In the genomic region with DNA sequence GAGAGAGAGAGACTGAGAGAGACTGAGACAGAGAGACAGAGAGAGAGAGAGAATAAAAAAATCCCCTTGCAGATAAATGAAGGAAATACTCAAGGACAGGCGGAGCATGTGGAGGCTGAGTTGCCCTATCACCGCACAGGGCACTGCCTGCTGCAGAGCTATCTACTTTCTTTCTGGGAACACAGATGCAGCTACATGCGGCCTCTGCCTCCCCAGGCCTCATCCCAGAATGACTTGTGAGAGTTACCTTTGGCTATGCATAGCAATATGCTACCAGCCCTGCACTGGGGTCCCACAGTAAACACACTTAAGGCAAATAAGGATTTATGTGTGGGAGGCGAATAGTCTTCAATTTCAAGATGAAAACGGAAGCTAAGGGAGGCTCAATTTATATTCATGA, we compare ENCODE assay signal across 11 mouse cellular contexts.
A peak's percentile ranks its signal among the peaks of the same experiment; 100 is the strongest.
DNase-seq lines count a peak whose midpoint lies in the region; ATAC-seq and TF ChIP-seq lines count a peak whose summit lies in the region.
"Had no signal": no experiment of that assay in that cellular context is flagged by ENCODE, and none has a peak within 500 bp of the region (broad histone marks: within the 10 kb centered on the region; RNA-seq: fewer than 3 reads in every experiment).

No protein-coding gene starts in this region.

- DNase-seq in embryo, embryonic 10.5 days (ENCODE audit: low spot score), result peak; percentile 8
- no peak for DNase-seq in embryo, embryonic 9.5 days (ENCODE audit: extremely low spot score)
- no peak for DNase-seq in liver, embryonic 13.5 days
- no peak for DNase-seq in liver
- no peak for DNase-seq in midbrain, postnatal 0 days (ENCODE audit: low spot score)
- no peak for DNase-seq in cerebellum, adult 18-20 months
- DNase-seq: cerebellum, postnatal 25 days; lung, postnatal 10 days had no signal

- no peak overlapping the region for H3K4me3 ChIP-seq in liver, embryonic 13.5 days (replicated peaks)
- H3K4me3 ChIP-seq in heart, embryonic 15.5 days, result no peak overlapping the region
- H3K4me3 ChIP-seq in midbrain, postnatal 0 days (ENCODE audit: low read depth, low read length), result no peak overlapping the region
- H3K4me3 ChIP-seq in kidney, embryonic 16.5 days (ENCODE audit: low read length), result no peak overlapping the region
- H3K4me3 ChIP-seq: forebrain, embryonic 12.5 days had no signal

- no peaks in the 10 kb centered on the region for H3K4me1 ChIP-seq in liver, embryonic 13.5 days (replicated peaks)
- peaks cover 13% of the 10 kb centered on the region for H3K4me1 ChIP-seq in heart, embryonic 15.5 days (replicated peaks)
- H3K4me1 ChIP-seq in midbrain, postnatal 0 days (ENCODE audit: insufficient read depth, low read length), result 0 out of 2 replicates have a peak, but pooled peaks cover 5% of the 10 kb centered on the region
- H3K4me1 ChIP-seq in kidney, embryonic 16.5 days (ENCODE audit: insufficient read depth, low read length), result no peaks in the 10 kb centered on the region

- ATAC-seq in liver, embryonic 13.5 days (ENCODE audit: low read depth), result peak; percentile 47; the same call in 1 of the 2 replicates
- 0 out of 2 replicates have a peak, but pooled peaks have one; percentile 66 for ATAC-seq in heart, embryonic 15.5 days (replicated peaks; ENCODE audit: insufficient number of reproducible peaks, insufficient read depth, low FRiP score, low read depth)
- no peak for ATAC-seq in midbrain, postnatal 0 days (ENCODE audit: low FRiP score)
- ATAC-seq in kidney, embryonic 16.5 days (ENCODE audit: low FRiP score, low TSS enrichment), result no peak

- H3K9ac ChIP-seq in liver, embryonic 13.5 days, result no peak overlapping the region
- H3K9ac ChIP-seq in heart, embryonic 15.5 days, result no peak overlapping the region
- H3K9ac ChIP-seq in midbrain, postnatal 0 days (replicated peaks; ENCODE audit: low read length, poor library complexity, severe bottlenecking), result no peak overlapping the region
- H3K9ac ChIP-seq in kidney, embryonic 16.5 days (replicated peaks; ENCODE audit: low read length), result no peak overlapping the region
- H3K9ac ChIP-seq: forebrain, embryonic 12.5 days had no signal

- WGBS in liver, embryonic 13.5 days (ENCODE audit: insufficient replicate concordance), result 43% methylated on average over 5 of the region's 5 CpGs
- WGBS in heart, embryonic 15.5 days, result 19% methylated on average over 5 of the region's 5 CpGs
- 35% methylated on average over 5 of the region's 5 CpGs for WGBS in midbrain, postnatal 0 days
- WGBS in kidney, embryonic 16.5 days, result 24% methylated on average over 5 of the region's 5 CpGs

- H3K9me3 ChIP-seq in liver, embryonic 13.5 days (replicated peaks), result no peaks in the 10 kb centered on the region
- H3K9me3 ChIP-seq in heart, embryonic 15.5 days (replicated peaks), result no peaks in the 10 kb centered on the region
- H3K9me3 ChIP-seq in midbrain, postnatal 0 days (ENCODE audit: low read length), result no peaks in the 10 kb centered on the region
- no peaks in the 10 kb centered on the region for H3K9me3 ChIP-seq in kidney, embryonic 16.5 days (ENCODE audit: low read length)
- H3K9me3 ChIP-seq: forebrain, embryonic 12.5 days had no signal

- no peaks in the 10 kb centered on the region for H3K27me3 ChIP-seq in liver, embryonic 13.5 days
- no peaks in the 10 kb centered on the region for H3K27me3 ChIP-seq in heart, embryonic 15.5 days
- no peaks in the 10 kb centered on the region for H3K27me3 ChIP-seq in midbrain, postnatal 0 days (ENCODE audit: insufficient read depth, low read length)
- no peaks in the 10 kb centered on the region for H3K27me3 ChIP-seq in kidney, embryonic 16.5 days (ENCODE audit: insufficient read depth, low read length)
- H3K27me3 ChIP-seq: forebrain, embryonic 12.5 days had no signal

- no peaks in the 10 kb centered on the region for H3K36me3 ChIP-seq in liver, embryonic 13.5 days
- H3K36me3 ChIP-seq in heart, embryonic 15.5 days, result no peaks in the 10 kb centered on the region
- peaks cover 4% of the 10 kb centered on the region; the same call in 1 of the 2 replicates for H3K36me3 ChIP-seq in midbrain, postnatal 0 days (ENCODE audit: insufficient read depth, low read length)
- no peaks in the 10 kb centered on the region for H3K36me3 ChIP-seq in kidney, embryonic 16.5 days (ENCODE audit: insufficient read depth, low read length)
- H3K36me3 ChIP-seq: forebrain, embryonic 12.5 days had no signal

- no peak overlapping the region for H3K27ac ChIP-seq in liver, embryonic 13.5 days
- H3K27ac ChIP-seq in heart, embryonic 15.5 days, result peak overlapping the region; percentile 90
- peak overlapping the region; percentile 34; the same call in 1 of the 2 replicates for H3K27ac ChIP-seq in midbrain, postnatal 0 days (ENCODE audit: low read depth, low read length)
- H3K27ac ChIP-seq in kidney, embryonic 16.5 days (ENCODE audit: low read length), result no peak overlapping the region
- H3K27ac ChIP-seq: forebrain, embryonic 12.5 days had no signal

- TF ChIP-seq CTCF in midbrain, postnatal 0 days (IDR thresholded peaks at IDR 0.05), result no peak

- no peak overlapping the region for H3K4me2 ChIP-seq in liver, embryonic 13.5 days
- peak overlapping the region; percentile 41 for H3K4me2 ChIP-seq in heart, embryonic 15.5 days
- no peak overlapping the region for H3K4me2 ChIP-seq in midbrain, postnatal 0 days (ENCODE audit: low read depth, low read length, poor library complexity, severe bottlenecking)
- no peak overlapping the region for H3K4me2 ChIP-seq in kidney, embryonic 16.5 days (replicated peaks; ENCODE audit: low read depth, low read length)
- H3K4me2 ChIP-seq: forebrain, embryonic 12.5 days had no signal

Comparison
In these comparisons a context has a peak if more than half of its experiments do, and no peak if none do; other contexts are left out.
1. ATAC-seq: peak in liver, embryonic 13.5 days (single experiment) and heart, embryonic 15.5 days (single experiment); none in midbrain, postnatal 0 days (single experiment) and kidney, embryonic 16.5 days (single experiment).
2. H3K27ac ChIP-seq: peak in heart, embryonic 15.5 days (single experiment) and midbrain, postnatal 0 days (single experiment); none in liver, embryonic 13.5 days (single experiment) and kidney, embryonic 16.5 days (single experiment).